Mouse (Mus musculus) hindbrain, embryonic 12.5 days (tissue): ENCODE measurements around the gene Flt1. TPM values are rescaled to one million over a fixed set of nuclear protein-coding genes. Genes with fewer than 3 reads are reported as not detected.
A peak's percentile ranks its signal among the peaks of the same experiment; 100 is the strongest.
"Not testable (repeated sequence)": the region's sequence is repeated elsewhere in the genome, so short reads cannot be mapped to it uniquely, and the experiment has no call there.

Source experiments
- ATAC-seq: fragments of 200-750 bp; cut with Nextera tagmentation; 2 replicates; pipeline ENCODE4 v1.8.0; 2017; ENCODE audit warnings: moderate TSS enrichment; ENCODE audit not compliant: low FRiP score
- H3K27ac ChIP-seq: fragments of 300-500 bp; sonication (generic); 2 replicates; pipeline ENCODE4 v1.5.1; 2016; ENCODE audit warnings: mild to moderate bottlenecking
- H3K27me3 ChIP-seq: fragments of 300-500 bp; sonication (generic); 2 replicates; pipeline ENCODE4 v1.6.1; 2016; ENCODE audit warnings: mild to moderate bottlenecking
- H3K36me3 ChIP-seq: fragments of 300-500 bp; sonication (generic); 2 replicates; pipeline ENCODE4 v1.6.1; 2016; ENCODE audit warnings: mild to moderate bottlenecking
- H3K4me1 ChIP-seq: fragments of 300-500 bp; sonication (generic); 2 replicates; pipeline ENCODE4 v1.6.1; 2016
- H3K4me2 ChIP-seq: fragments of 300-500 bp; sonication (generic); replicated peaks from 2 replicates; pipeline ENCODE4 v1.6.1; 2016; ENCODE audit warnings: mild to moderate bottlenecking
- H3K4me3 ChIP-seq: fragments of 300-500 bp; sonication (generic); 2 replicates; pipeline ENCODE4 v1.5.1; 2016; ENCODE audit warnings: mild to moderate bottlenecking
- H3K9ac ChIP-seq: fragments of 300-500 bp; sonication (generic); 2 replicates; pipeline ENCODE4 v1.6.1; 2016; ENCODE audit warnings: mild to moderate bottlenecking, moderate library complexity
- H3K9me3 ChIP-seq: fragments of 300-500 bp; sonication (generic); replicated peaks from 2 replicates; pipeline ENCODE4 v1.6.1; 2016; ENCODE audit warnings: mild to moderate bottlenecking
- WGBS: fragments of 180-500 bp; shearing (Covaris S2); methylation state at CpG from one replicate; pipeline ENCODE4 v1.1.7; 2016; 5-methylcytosine and 5-hydroxymethylcytosine counted together
- polyA plus RNA-seq: library from polyadenylated mRNA; unstranded; fragments of >200 nt; fragmentation: Nextera tagmentation; extraction: Ambion mirVana; gene quantifications from 2 replicates; pipeline ENCODE4 v1.2.1, GENCODE M21; 2016

Flt1 gene
- polyA plus RNA-seq, 1 experiment from 2014 or later = 14.6 TPM

- ATAC-seq = no peak
- Histone ChIP-seq H3K27ac (no peak overlapping the region), H3K4me1 (no peaks in the 10 kb centered on the region), H3K4me3 (no peak overlapping the region), H3K9ac (no peak overlapping the region), H3K36me3 (no peaks in the 10 kb centered on the region), H3K9me3 (no peaks in the 10 kb centered on the region), H3K4me2 (no peak overlapping the region), H3K27me3 (no peaks in the 10 kb centered on the region)
- WGBS = 43% methylated on average over 14 of the region's 14 CpGs
These were observed 142.0 kb downstream of the Flt1 start for GRCm38 (mm10) chr5:147583702-147584298.

- Histone ChIP-seq H3K4me3 (no peak overlapping the region), H3K27me3 (no peaks in the 10 kb centered on the region; the same call in 1 of the 2 replicates), H3K9ac (no peak overlapping the region), H3K36me3 (no peaks in the 10 kb centered on the region), H3K4me2 (no peak overlapping the region), H3K27ac (no peak overlapping the region), H3K4me1 (no peaks in the 10 kb centered on the region), H3K9me3 (no peaks in the 10 kb centered on the region)
- WGBS = 91% methylated on average over 13 of the region's 13 CpGs
- no peak for ATAC-seq
These were observed 145.6 kb downstream of the Flt1 start for GRCm38 (mm10) chr5:147580181-147580580.

- Histone ChIP-seq H3K27ac (no peak overlapping the region), H3K9ac (no peak overlapping the region), H3K36me3 (no peaks in the 10 kb centered on the region), H3K4me3 (no peak overlapping the region), H3K4me1 (no peaks in the 10 kb centered on the region), H3K4me2 (no peak overlapping the region), H3K9me3 (no peaks in the 10 kb centered on the region), H3K27me3 (no peaks in the 10 kb centered on the region; the same call in 1 of the 2 replicates)
- no peak for ATAC-seq
- 79% methylated on average over 8 of the region's 8 CpGs for WGBS
These were observed 146.1 kb downstream of the Flt1 start for GRCm38 (mm10) chr5:147579691-147580090.

GRCm38 (mm10) chr5:147579148-147579547 lies 146.7 kb downstream of the Flt1 start:
- Histone ChIP-seq H3K4me2 (no peak overlapping the region), H3K36me3 (no peaks in the 10 kb centered on the region), H3K9me3 (no peaks in the 10 kb centered on the region), H3K4me1 (no peaks in the 10 kb centered on the region), H3K9ac (no peak overlapping the region), H3K27me3 (no peaks in the 10 kb centered on the region; the same call in 1 of the 2 replicates), H3K4me3 (no peak overlapping the region), H3K27ac (no peak overlapping the region)
- whole genome bisulfite sequencing = 89% methylated on average over 7 of the region's 7 CpGs
- no peak for ATAC-seq

- Histone ChIP-seq H3K27me3 (no peaks in the 10 kb centered on the region; the same call in 1 of the 2 replicates), H3K36me3 (no peaks in the 10 kb centered on the region), H3K4me3 (no peak overlapping the region), H3K9ac (no peak overlapping the region), H3K27ac (no peak overlapping the region), H3K4me2 (no peak overlapping the region), H3K4me1 (no peaks in the 10 kb centered on the region), H3K9me3 (no peaks in the 10 kb centered on the region)
- ATAC-seq = no peak
- 80% methylated on average over 6 of the region's 6 CpGs for WGBS
These were observed 148.8 kb downstream of the Flt1 start for GRCm38 (mm10) chr5:147577003-147577402.

GRCm38 (mm10) chr5:147574517-147574916 lies 151.3 kb downstream of the Flt1 start:
- H3K9ac ChIP-seq = no peak overlapping the region
- H3K36me3 ChIP-seq = no peaks in the 10 kb centered on the region
- H3K4me3 ChIP-seq = no peak overlapping the region
- no peaks in the 10 kb centered on the region; the same call in 1 of the 2 replicates for H3K27me3 ChIP-seq
- WGBS = 64% methylated on average over 8 of the region's 8 CpGs
- ATAC-seq = no peak
- H3K4me1 ChIP-seq = no peaks in the 10 kb centered on the region
- H3K4me2 ChIP-seq = no peak overlapping the region
- no peak overlapping the region for H3K27ac ChIP-seq
- H3K9me3 ChIP-seq = no peaks in the 10 kb centered on the region

GRCm38 (mm10) chr5:147573555-147573954 lies 152.3 kb downstream of the Flt1 start:
- H3K4me1 ChIP-seq = no peaks in the 10 kb centered on the region
- no peaks in the 10 kb centered on the region; the same call in 1 of the 2 replicates for H3K27me3 ChIP-seq
- H3K4me3 ChIP-seq = no peak overlapping the region
- no peaks in the 10 kb centered on the region for H3K9me3 ChIP-seq
- H3K4me2 ChIP-seq = no peak overlapping the region
- no peak for ATAC-seq
- WGBS = 97% methylated on average over 1 of the region's 1 CpGs
- no peak overlapping the region for H3K9ac ChIP-seq
- H3K27ac ChIP-seq = no peak overlapping the region
- no peaks in the 10 kb centered on the region for H3K36me3 ChIP-seq

GRCm38 (mm10) chr5:147572695-147573094 lies 153.1 kb downstream of the Flt1 start:
- Histone ChIP-seq H3K9me3 (no peaks in the 10 kb centered on the region), H3K4me1 (no peaks in the 10 kb centered on the region), H3K9ac (no peak overlapping the region), H3K27ac (no peak overlapping the region), H3K4me3 (no peak overlapping the region), H3K27me3 (no peaks in the 10 kb centered on the region; the same call in 1 of the 2 replicates), H3K4me2 (no peak overlapping the region), H3K36me3 (no peaks in the 10 kb centered on the region)
- no peak for ATAC-seq
- 85% methylated on average over 7 of the region's 7 CpGs for WGBS

GRCm38 (mm10) chr5:147566335-147566734 lies 159.5 kb downstream of the Flt1 start:
- no peaks in the 10 kb centered on the region for H3K9me3 ChIP-seq
- 72% methylated on average over 7 of the region's 7 CpGs for WGBS
- no peak overlapping the region for H3K9ac ChIP-seq
- peaks cover 6% of the 10 kb centered on the region for H3K4me1 ChIP-seq
- H3K4me3 ChIP-seq = no peak overlapping the region
- no peaks in the 10 kb centered on the region for H3K27me3 ChIP-seq
- no peak overlapping the region for H3K4me2 ChIP-seq
- no peaks in the 10 kb centered on the region for H3K36me3 ChIP-seq
- H3K27ac ChIP-seq = no peak overlapping the region
- ATAC-seq = no peak

- no peak overlapping the region for H3K4me3 ChIP-seq
- no peak overlapping the region for H3K9ac ChIP-seq
- 87% methylated on average over 7 of the region's 7 CpGs for WGBS
- H3K36me3 ChIP-seq = no peaks in the 10 kb centered on the region
- peaks cover 6% of the 10 kb centered on the region for H3K4me1 ChIP-seq
- H3K27me3 ChIP-seq = no peaks in the 10 kb centered on the region
- no peak overlapping the region for H3K27ac ChIP-seq
- H3K4me2 ChIP-seq = no peak overlapping the region
- H3K9me3 ChIP-seq = no peaks in the 10 kb centered on the region
- ATAC-seq = no peak
These were observed 160.4 kb downstream of the Flt1 start for GRCm38 (mm10) chr5:147565444-147565843.

- Histone ChIP-seq H3K36me3 (no peaks in the 10 kb centered on the region), H3K4me1 (peaks cover 6% of the 10 kb centered on the region), H3K9me3 (no peaks in the 10 kb centered on the region), H3K9ac (no peak overlapping the region), H3K27me3 (no peaks in the 10 kb centered on the region), H3K27ac (no peak overlapping the region), H3K4me3 (no peak overlapping the region), H3K4me2 (peak overlapping the region; percentile 33)
- 23% methylated on average over 16 of the region's 16 CpGs for WGBS
- no peak for ATAC-seq
These were observed 161.6 kb downstream of the Flt1 start for GRCm38 (mm10) chr5:147564140-147564590.

GRCm38 (mm10) chr5:147563511-147564139 lies 162.2 kb downstream of the Flt1 start:
- peak; percentile 16; the same call in 1 of the 2 replicates for ATAC-seq
- peak overlapping the region; percentile 33 for H3K4me2 ChIP-seq
- H3K9ac ChIP-seq = no peak overlapping the region
- no peak overlapping the region for H3K4me3 ChIP-seq
- no peaks in the 10 kb centered on the region for H3K36me3 ChIP-seq
- no peak overlapping the region for H3K27ac ChIP-seq
- WGBS = 50% methylated on average over 18 of the region's 18 CpGs
- peaks cover 6% of the 10 kb centered on the region for H3K4me1 ChIP-seq
- no peaks in the 10 kb centered on the region for H3K9me3 ChIP-seq
- H3K27me3 ChIP-seq = no peaks in the 10 kb centered on the region

GRCm38 (mm10) chr5:147557641-147558040 lies 168.2 kb downstream of the Flt1 start:
- H3K27me3 ChIP-seq, H3K9ac ChIP-seq, H3K9me3 ChIP-seq, H3K27ac ChIP-seq, ATAC-seq, H3K4me1 ChIP-seq, H3K4me3 ChIP-seq, H3K4me2 ChIP-seq, H3K36me3 ChIP-seq: not testable (repeated sequence)
- 73% methylated on average over 6 of the region's 6 CpGs for WGBS
